Mouse (Mus musculus) midbrain, postnatal 0 days (tissue): Measurements from ENCODE around the gene Gm42742. TPM values are rescaled to one million over a fixed set of nuclear protein-coding genes. Genes with fewer than 3 reads are reported as not detected.
A peak's percentile ranks its signal among the peaks of the same experiment; 100 is the strongest.

ENCODE experiments used
- ATAC-seq: fragments of 200-750 bp; cut with Nextera tagmentation; 2 replicates; pipeline ENCODE4 v1.8.0; 2017; ENCODE audit warnings: moderate number of reproducible peaks, mild to moderate bottlenecking, moderate TSS enrichment, moderate library complexity; ENCODE audit not compliant: low FRiP score
- DNase-seq: peaks from one replicate; pipeline ENCODE4 v3.0.0-alpha.2; 2015; ENCODE audit warnings: low spot score
- H3K27ac ChIP-seq: fragments of 300-500 bp; sonication (generic); 2 replicates; pipeline ENCODE4 v1.5.1; 2014; ENCODE audit warnings: low read depth, mild to moderate bottlenecking, low read length, mixed read lengths
- H3K27me3 ChIP-seq: fragments of 300-500 bp; sonication (generic); 2 replicates; pipeline ENCODE4 v1.6.1; 2014; ENCODE audit warnings: low read length, control low read depth, mixed read lengths; ENCODE audit not compliant: insufficient read depth
- H3K36me3 ChIP-seq: fragments of 300-500 bp; sonication (generic); 2 replicates; pipeline ENCODE4 v1.6.1; 2014; ENCODE audit warnings: low read length, control low read depth, mixed read lengths; ENCODE audit not compliant: insufficient read depth
- H3K4me1 ChIP-seq: fragments of 300-500 bp; sonication (generic); 2 replicates; pipeline ENCODE4 v1.6.1; 2014; ENCODE audit warnings: mild to moderate bottlenecking, control low read depth, antibody characterized with exemption, low read length, mixed read lengths; ENCODE audit not compliant: insufficient read depth
- H3K4me2 ChIP-seq: fragments of 300-500 bp; sonication (generic); 2 replicates; pipeline ENCODE4 v1.6.1; 2014; ENCODE audit warnings: low read depth, mild to moderate bottlenecking, low read length, mixed read lengths; ENCODE audit not compliant: poor library complexity, severe bottlenecking
- H3K4me3 ChIP-seq: fragments of 300-500 bp; sonication (generic); 2 replicates; pipeline ENCODE4 v1.5.1; 2014; ENCODE audit warnings: low read depth, mild to moderate bottlenecking, low read length, moderate library complexity
- H3K9ac ChIP-seq: fragments of 300-500 bp; sonication (generic); replicated peaks from 2 replicates; pipeline ENCODE4 v1.6.1; 2014; ENCODE audit warnings: mild to moderate bottlenecking, low read length, moderate library complexity, mixed read lengths; ENCODE audit not compliant: poor library complexity, severe bottlenecking
- H3K9me3 ChIP-seq: fragments of 300-500 bp; sonication (generic); 2 replicates; pipeline ENCODE4 v1.6.1; 2016; ENCODE audit warnings: low read length, control low read depth
- CTCF ChIP-seq: IDR thresholded peaks from 2 replicates; pipeline ENCODE4 v1.5.1; 2016; ENCODE audit warnings: antibody characterized with exemption, mild to moderate bottlenecking
- WGBS: fragments of 180-500 bp; shearing (Covaris S2); extraction: QIAGEN DNeasy Blood & Tissue Kit; methylation state at CpG from one replicate; pipeline ENCODE4 v1.1.7; 2014; 5-methylcytosine and 5-hydroxymethylcytosine counted together
- polyA plus RNA-seq: library from polyadenylated mRNA; unstranded; fragments of >200 nt; fragmentation: Nextera tagmentation; extraction: Ambion mirVana; gene quantifications from 2 replicates; pipeline ENCODE4 v1.2.1, GENCODE M21; 2015
- total RNA-seq: library from RNA; depleted of rRNA; stranded (reverse); fragments of >200 nt; gene quantifications from 2 replicates; pipeline ENCODE4 v1.2.3, GENCODE M21; 2014

Gm42742 gene
- total and polyA plus RNA-seq, 2 experiments from 2014 or later, result 45.3 to 55.5 TPM

GRCm38 (mm10) chr7:126999568-126999967 is 21.3 kb downstream of the Gm42742 start:
- Histone ChIP-seq H3K4me1 (no peaks in the 10 kb centered on the region), H3K27ac (no peak overlapping the region), H3K4me3 (no peak overlapping the region), H3K27me3 (no peaks in the 10 kb centered on the region), H3K9me3 (no peaks in the 10 kb centered on the region), H3K9ac (no peak overlapping the region), H3K36me3 (no peaks in the 10 kb centered on the region), H3K4me2 (no peak overlapping the region)
- ATAC-seq, result no peak
- WGBS, result 86% methylated on average over 10 of the region's 10 CpGs
- no peak for TF ChIP-seq CTCF
- DNase-seq, result no peak

- no peaks in the 10 kb centered on the region for H3K36me3 ChIP-seq
- no peak for TF ChIP-seq CTCF
- H3K9ac ChIP-seq, result no peak overlapping the region
- no peak overlapping the region for H3K27ac ChIP-seq
- H3K27me3 ChIP-seq, result no peaks in the 10 kb centered on the region
- no peak overlapping the region for H3K4me3 ChIP-seq
- no peak overlapping the region for H3K4me2 ChIP-seq
- 77% methylated on average over 4 of the region's 4 CpGs for WGBS
- DNase-seq (no peak), ATAC-seq (no peak)
- no peaks in the 10 kb centered on the region for H3K9me3 ChIP-seq
- H3K4me1 ChIP-seq, result no peaks in the 10 kb centered on the region
Observed at GRCm38 (mm10) chr7:126996449-126996848, 24.4 kb downstream of the Gm42742 start.

GRCm38 (mm10) chr7:126988816-126989215 is 32.1 kb downstream of the Gm42742 start:
- no peak overlapping the region for H3K4me2 ChIP-seq
- TF ChIP-seq CTCF, result no peak
- DNase-seq (no peak), ATAC-seq (no peak)
- H3K9me3 ChIP-seq, result no peaks in the 10 kb centered on the region
- no peaks in the 10 kb centered on the region for H3K27me3 ChIP-seq
- no peak overlapping the region for H3K27ac ChIP-seq
- no peaks in the 10 kb centered on the region for H3K36me3 ChIP-seq
- whole genome bisulfite sequencing, result 76% methylated on average over 8 of the region's 8 CpGs
- H3K4me1 ChIP-seq, result no peaks in the 10 kb centered on the region
- no peak overlapping the region for H3K9ac ChIP-seq
- H3K4me3 ChIP-seq, result no peak overlapping the region

GRCm38 (mm10) chr7:126986319-126986718 is 34.6 kb downstream of the Gm42742 start:
- peak; percentile 68 for TF ChIP-seq CTCF
- no peak overlapping the region for H3K9ac ChIP-seq
- 0 out of 2 replicates have a peak, but pooled peaks cover 5% of the 10 kb centered on the region for H3K36me3 ChIP-seq
- no peaks in the 10 kb centered on the region for H3K27me3 ChIP-seq
- no peaks in the 10 kb centered on the region for H3K4me1 ChIP-seq
- H3K27ac ChIP-seq, result no peak overlapping the region
- DNase-seq, result peak; percentile 40
- no peak overlapping the region for H3K4me3 ChIP-seq
- no peaks in the 10 kb centered on the region for H3K9me3 ChIP-seq
- no peak for ATAC-seq
- 45% methylated on average over 9 of the region's 9 CpGs for WGBS
- no peak overlapping the region for H3K4me2 ChIP-seq

- H3K9me3 ChIP-seq, result no peaks in the 10 kb centered on the region
- DNase-seq (no peak), ATAC-seq (no peak)
- TF ChIP-seq CTCF, result no peak
- H3K4me2 ChIP-seq, result no peak overlapping the region
- H3K9ac ChIP-seq, result no peak overlapping the region
- no peaks in the 10 kb centered on the region for H3K4me1 ChIP-seq
- no peak overlapping the region for H3K27ac ChIP-seq
- 60% methylated on average over 10 of the region's 10 CpGs for WGBS
- no peak overlapping the region for H3K4me3 ChIP-seq
- H3K36me3 ChIP-seq, result peaks cover 13% of the 10 kb centered on the region
- no peaks in the 10 kb centered on the region for H3K27me3 ChIP-seq
Observed at GRCm38 (mm10) chr7:126984667-126985444, 36.0 kb downstream of the Gm42742 start.

- Histone ChIP-seq H3K27ac (no peak overlapping the region), H3K4me2 (no peak overlapping the region), H3K4me1 (no peaks in the 10 kb centered on the region), H3K4me3 (no peak overlapping the region), H3K27me3 (no peaks in the 10 kb centered on the region), H3K36me3 (peaks cover 28% of the 10 kb centered on the region), H3K9ac (no peak overlapping the region), H3K9me3 (no peaks in the 10 kb centered on the region)
- no peak for TF ChIP-seq CTCF
- DNase-seq (no peak), ATAC-seq (no peak)
- 80% methylated on average over 7 of the region's 7 CpGs for WGBS
Observed at GRCm38 (mm10) chr7:126983113-126983512, 37.8 kb downstream of the Gm42742 start.
